Mouse (Mus musculus) erythroblast, embryonic 14.5 days (primary cell): ENCODE results near the gene Pxylp1.

Experiments
- GATA1 ChIP-seq: IDR thresholded peaks from 2 replicates; pipeline ENCODE4 v1.6.1; 2012; ENCODE audit warnings: low read length, inconsistent platforms, mixed read lengths
- TAL1 ChIP-seq: IDR thresholded peaks from 3 replicates; pipeline ENCODE4 v1.6.1; 2012; ENCODE audit warnings: low read length, inconsistent platforms, mixed read lengths

GRCm38 (mm10) chr9:96839376-96839775, 53.1 kb downstream of the Pxylp1 start:
- no peak for TF ChIP-seq GATA1
- TF ChIP-seq TAL1: no peak
